Mouse (Mus musculus) cortical plate, adult 2 months (tissue): ENCODE measurements around the gene Wdr43.

Experiments used
- CTCF ChIP-seq: fragments of 200-500 bp; IDR thresholded peaks from 2 replicates; pipeline ENCODE4 v1.5.1; 2011; ENCODE audit warnings: mild to moderate bottlenecking, control low read depth, low read length; ENCODE audit not compliant: insufficient read depth; ENCODE audit errors: extremely low read depth
- POLR2A ChIP-seq: fragments of 200-500 bp; IDR thresholded peaks from 2 replicates; pipeline ENCODE4 v1.6.1; 2011; ENCODE audit warnings: mild to moderate bottlenecking, low read length, control low read depth; ENCODE audit not compliant: insufficient read depth; ENCODE audit errors: extremely low read depth

DNA sequence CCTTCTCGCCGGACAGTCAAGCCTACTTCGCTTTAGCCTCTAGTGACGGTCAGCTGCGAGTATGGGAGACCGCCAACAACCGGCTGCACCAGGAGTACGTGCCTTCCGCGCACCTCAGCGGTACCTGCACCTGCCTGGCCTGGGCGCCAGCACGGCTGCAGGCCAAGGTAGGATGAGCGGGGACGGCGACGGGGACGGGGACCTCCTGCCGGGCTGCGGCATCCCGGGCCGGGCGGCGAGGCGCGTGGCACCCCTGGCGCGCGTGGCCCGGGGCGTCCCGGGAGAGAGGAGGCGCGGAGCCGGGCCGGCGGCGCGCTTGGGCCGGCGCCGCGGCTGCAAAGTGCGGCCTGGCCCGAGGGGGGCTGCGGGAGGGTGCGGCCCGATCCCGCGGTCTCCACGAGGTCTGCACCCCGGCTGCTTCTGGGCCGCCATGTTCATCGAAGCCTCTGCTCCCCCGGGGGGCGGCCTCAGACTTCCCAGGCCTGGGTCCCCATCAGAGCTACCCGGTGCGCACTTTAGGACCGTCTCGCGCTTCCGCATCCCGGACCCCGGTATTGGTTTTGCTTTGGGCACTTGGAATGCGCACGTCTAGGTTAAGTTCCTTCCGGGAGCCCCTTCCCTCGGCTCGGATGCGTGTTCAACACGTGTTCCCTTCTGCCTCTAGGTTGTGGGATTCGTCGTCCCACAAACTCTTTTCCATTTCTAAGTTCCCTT, 781 bp downstream of the Wdr43 start:
- TF ChIP-seq CTCF (no peak), POLR2A (no peak)
